Mouse (Mus musculus): ENCODE measurements around the gene Pip5k1c.

- TF ChIP-seq ZNF384 (IDR thresholded peaks at IDR 0.05; ENCODE audit: low read depth, low read length) (no peak), CHD2 (IDR thresholded peaks at IDR 0.05; ENCODE audit: low read depth, low read length) (no peak), MAFK (IDR thresholded peaks at IDR 0.05; ENCODE audit: insufficient read depth, low read depth, low read length) (no peak), HCFC1 (IDR thresholded peaks at IDR 0.05; ENCODE audit: borderline replicate concordance, insufficient read depth, low read length) (no peak)
Measured at GRCm38 (mm10) chr10:81328386-81328785, 35.6 kb downstream of the Pip5k1c start, which contains the start of gene Tbxa2r.
